Mouse (Mus musculus) heart, postnatal 4 days (tissue): ENCODE data around the gene Ncam1. TPM values are rescaled to one million over a fixed set of nuclear protein-coding genes. Genes with fewer than 3 reads are reported as not detected.

Experiments
- DNase-seq: peaks from one replicate; pipeline ENCODE4 v3.0.0; 2021
- total RNA-seq, 2 experiments: library from RNA; stranded (reverse); gene quantifications; 2 replicates each; pipeline ENCODE4 v1.2.3; 2021

Gene Ncam1
- 10 to 100 TPM; 88.4 to 90.0 TPM for total RNA-seq

DNA sequence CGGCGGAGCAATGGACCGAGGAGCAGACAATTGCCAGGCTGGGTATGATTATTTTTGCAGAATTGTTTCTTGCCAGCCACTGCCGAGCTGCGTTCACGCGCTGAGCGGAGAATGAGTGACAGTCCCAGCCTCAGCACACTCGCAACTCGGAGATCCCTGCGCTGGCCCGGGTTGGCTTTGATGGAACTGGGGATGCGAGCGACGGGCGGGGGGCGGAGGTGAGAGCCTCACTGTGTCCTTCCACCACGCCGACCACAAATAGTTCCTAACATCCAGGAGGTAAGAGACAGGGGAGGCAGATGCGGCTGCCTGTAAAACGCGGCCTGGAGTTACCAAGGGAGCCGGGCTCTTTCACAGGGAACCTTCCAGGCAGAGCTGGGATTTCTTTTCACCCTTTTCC lies at the start of gene Ncam1:
Gene Ncam1 (minus strand): TSS at position 120 of the 400 bp plus-strand sequence.
- peak; percentile 92 for DNase-seq

DNA sequence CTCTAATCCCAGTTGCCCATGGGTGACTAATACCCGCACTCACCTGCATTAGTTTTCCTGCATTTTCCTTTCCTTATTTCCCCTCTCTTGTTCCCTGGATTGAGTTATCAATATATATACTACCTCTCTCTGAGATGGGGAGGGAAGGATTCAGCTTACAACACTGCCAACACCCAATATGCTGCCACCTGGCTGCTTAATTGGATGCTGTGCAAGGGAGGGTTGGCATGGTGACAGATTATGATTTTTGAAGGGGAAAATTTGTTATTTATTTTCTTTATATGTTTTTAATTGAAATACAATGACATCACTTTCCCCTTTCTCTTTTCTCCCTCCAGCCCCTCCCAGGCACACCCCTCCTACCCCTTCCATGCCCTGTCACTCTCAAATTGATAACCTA lies 35.3 kb upstream of the Ncam1 start:
- DNase-seq, result no peak

DNA sequence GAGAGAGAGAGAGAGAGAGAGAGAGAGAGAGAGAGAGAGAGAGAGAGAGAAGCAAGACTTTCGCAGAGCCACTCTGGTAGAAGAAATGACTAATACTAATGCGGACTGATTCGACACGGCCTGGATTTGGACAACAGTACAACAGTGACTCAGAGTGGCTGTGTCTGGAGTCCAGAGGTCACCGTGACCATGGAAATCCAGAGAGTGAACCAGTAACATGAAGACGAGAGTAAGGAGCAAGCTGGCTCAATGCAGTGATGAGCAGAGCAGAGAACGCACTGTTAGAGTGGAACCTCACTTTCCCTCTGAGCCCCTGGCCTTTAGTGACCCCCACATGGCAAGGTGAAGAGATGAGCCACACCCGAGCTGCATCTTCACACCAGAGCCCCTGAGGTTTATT lies 28.9 kb upstream of the Ncam1 start:
- no peak for DNase-seq

DNA sequence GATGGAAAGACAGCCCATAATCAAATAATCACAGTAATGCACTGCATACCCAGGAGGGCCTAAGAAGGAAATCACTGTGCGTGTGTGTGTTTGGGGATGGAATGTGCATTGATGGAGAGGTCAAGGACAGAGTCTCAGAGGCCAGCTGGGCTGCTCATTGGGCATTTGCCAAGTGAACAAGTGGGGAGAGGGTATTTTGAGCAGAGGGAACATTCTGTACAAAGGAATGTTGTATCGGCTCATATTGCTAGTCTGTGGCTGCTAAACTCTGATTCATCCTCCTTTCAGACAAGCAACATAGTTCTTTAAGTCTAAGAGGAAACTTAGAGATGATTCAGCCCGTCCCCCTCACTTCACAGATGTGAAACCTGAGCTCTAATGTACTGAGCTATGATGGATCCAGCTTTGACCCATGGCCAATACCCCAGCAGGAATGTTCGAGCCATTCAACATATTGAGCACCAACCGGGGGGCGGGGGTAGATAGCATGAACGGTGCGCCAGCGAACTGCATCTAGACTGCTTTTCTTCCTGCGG lies 17.5 kb upstream of the Ncam1 start:
- DNase-seq, result peak; percentile 37

DNA sequence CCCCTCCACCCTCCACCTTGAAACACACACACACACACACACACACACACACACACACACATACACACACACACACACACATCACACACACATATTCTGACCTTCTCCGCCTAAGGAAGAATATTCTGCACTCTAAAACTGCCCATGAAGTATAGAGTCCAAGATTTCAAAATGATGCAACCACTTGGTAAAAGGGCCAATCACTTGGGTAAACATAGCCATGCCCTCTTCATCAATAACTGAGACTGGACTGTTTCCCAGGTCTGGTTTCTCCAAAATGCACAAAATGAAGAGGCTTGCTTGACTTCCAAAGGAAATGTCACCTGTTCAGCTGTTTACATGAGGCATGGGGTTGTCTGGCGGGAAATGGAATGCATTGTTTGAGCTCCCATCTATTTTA lies 15.7 kb upstream of the Ncam1 start:
- DNase-seq, result no peak

DNA sequence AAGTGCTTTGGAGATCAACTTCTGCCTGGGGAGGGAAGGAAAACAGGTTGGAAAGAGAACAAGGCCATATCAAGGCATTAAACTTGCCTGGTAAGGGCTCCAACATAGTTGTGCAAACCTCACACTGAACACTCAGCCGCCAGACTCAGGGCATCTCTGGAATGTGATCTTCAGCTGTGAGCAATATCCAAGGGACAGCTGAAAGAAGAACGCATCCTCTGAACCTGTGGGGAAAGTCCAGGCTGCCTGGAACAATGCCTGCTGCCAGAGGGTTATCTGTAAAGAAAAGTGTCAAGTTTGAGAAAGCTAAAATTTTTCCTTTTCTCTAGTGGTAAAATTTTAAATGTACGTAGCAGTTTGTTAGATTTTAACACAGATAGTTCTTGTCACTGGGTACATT lies 4.5 kb upstream of the Ncam1 start:
- no peak for DNase-seq

DNA sequence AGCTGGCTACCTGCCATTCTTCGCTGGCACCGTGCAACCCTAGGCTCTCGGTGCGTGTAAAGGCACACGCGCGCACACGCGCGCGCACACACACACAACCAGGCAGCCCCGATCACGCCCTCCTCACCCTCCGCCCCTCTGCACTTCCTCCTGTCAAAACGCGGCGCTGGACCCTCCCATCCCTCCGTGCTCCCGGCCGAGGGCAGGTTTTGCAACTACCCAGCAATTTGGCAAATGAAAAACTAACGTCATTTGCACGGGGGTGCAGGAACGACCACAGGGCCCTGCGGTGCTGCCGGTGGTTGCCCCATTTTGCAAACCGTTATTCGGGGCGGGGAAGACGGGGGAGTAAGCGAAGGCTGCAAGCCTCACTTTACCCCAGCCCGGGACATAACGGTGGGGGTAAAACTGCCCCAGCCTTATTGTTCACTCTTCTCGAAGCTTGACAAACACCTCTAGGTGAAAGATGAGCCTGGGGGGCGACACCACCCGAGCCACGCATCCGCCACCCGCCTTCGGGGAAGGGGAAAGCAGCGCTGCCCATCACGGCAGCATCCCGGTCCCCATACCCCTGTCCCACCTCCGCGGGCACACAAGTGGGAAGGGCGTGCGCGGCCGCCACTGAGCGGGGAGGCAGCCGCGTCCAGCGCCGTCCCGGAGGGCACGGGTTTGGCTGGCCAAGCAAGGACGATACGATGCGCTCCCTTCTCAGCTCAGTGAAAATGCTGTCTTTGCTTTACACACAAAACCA lies 729 bp downstream of the Ncam1 start:
- DNase-seq, result peak; percentile 70

DNA sequence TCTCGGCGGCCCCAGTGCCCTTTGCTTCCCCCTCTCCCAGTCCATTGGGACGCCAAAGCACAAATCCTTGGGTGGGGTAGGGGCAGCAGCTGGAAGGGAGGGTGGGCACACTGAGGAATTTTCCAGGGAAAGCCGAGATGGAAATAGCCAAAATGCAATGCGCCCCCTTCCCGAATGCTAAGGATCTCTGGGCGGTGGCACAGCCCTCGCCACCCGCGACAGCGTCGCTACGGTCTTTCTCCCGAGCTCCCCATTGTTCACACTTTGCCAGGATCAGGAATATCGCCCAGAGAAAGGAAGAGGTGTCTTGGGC lies 1.3 kb downstream of the Ncam1 start:
- DNase-seq, result no peak

DNA sequence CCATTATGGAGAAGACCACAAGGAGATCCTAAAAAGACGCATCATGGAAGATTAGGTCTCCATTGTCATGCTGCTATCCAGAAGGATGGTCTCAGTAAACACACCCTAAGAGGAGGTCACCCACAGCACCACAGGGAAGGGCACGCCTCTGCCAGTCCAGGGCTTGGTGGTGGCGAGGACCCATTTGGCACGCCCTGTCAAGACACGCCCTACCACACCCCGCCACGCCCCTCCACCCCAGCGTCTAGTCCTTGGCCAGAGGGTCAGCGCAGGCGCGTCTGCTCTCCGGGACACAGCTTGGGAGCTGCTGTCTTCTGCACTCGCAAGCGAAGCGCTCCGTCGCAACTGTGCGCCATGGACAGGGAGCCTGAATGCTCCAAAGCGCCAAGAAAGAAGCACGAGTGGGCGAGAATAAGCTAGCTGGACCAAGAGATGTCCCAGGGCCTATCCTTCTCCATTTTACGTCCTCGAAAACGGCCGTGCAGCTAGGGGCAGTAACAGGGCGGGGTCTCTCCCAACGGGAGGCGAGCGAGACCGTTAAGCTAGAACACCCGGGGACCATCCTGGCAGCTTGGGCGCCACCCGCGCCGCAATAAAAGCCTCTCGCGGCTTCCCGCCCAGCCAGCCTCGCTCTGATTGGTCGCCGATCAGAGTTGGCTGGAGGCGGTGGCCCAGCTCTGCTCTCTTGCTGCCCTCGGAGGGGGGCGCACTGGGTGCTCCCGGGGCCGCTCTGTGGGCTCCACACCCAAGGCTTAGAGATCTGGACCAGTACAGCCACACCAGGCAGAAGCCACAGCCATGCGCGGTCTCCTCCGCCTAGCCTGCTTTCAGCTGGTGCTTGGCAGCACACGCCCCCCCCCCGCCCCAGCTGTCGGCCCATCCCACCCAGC lies 1.9 kb downstream of the Ncam1 start:
- peak; percentile 83 for DNase-seq

DNA sequence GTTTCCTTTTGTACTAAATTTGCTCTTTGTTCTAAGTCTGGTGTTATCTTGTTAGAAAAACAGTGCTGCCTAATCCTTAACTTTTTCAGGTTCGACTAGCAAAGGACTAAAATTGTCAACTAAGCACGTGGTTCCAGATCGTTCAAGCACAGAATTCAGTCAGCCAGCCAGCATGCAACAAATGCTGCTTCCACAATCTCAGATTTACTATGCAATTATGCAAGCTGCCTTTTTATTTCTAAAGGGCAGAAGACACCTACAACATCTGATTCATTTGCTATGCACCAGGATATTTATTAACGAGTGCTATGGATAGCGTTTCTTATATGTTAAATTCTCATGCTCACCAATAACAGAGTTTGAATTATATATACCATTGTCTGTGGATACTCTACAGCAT lies 2.8 kb downstream of the Ncam1 start:
- no peak for DNase-seq

DNA sequence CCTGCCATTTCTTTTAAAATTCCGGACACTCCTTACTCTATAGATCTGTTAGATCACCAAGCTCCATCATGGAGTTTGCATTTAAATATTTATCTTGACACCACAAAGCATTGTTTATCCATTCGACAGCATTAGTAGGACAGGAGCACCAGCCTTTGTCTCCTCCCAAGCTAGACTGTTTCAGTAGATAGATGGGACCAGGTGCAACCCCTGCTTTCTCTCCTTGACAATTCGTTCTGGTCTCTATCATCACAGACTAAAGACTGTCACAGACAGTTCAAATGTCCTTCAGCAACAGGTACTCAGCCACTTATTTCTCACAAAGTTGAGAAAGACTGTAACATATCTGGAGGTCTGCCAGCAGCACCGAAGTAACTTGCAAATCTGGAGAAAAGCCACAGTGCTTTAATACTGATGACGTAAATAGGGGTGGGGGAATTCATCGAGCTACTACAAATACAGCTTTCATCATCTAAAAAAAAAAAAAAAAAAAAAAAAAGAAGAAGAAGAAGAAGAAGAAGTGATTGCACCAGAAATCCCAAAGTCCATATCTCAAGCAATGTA lies 4.7 kb downstream of the Ncam1 start:
- no peak for DNase-seq

DNA sequence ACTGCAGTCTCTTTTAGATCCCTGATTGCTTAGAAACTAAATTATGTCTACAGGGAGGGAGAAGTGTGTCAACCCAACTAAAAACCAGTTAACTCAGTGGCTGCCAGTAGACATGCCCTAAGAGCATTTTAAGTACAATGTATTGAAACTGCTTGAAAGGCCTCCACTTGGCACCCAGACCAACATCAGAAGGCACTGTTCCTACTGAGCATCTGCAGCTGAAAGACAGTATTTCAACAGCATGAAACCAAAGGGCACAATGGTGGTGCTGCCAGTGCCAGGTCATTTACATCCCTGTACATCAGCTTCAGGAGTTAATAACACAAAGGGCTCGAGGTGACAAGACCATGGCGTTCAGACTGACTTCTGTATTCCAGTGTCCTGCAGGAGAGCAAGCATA lies 5.5 kb downstream of the Ncam1 start:
- DNase-seq, result no peak

DNA sequence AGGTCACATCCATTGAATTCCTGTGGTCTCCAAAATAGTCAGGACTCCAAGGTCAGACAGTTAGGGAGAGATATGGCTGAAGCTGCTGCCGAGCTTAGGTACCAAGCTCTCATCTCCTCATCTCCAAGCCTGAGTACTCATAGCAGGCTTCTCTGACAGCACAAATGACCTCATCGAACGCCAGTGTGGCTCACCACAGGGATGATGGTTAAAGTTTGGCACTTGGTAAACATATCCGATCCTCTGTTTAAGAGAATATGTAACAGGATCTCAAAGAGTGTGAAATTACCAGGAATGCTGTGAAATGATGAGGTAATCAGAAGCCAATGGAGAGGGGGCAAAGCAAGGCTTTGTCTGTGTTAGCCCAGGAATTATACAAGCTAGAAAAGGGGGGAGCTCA lies 6.1 kb downstream of the Ncam1 start:
- DNase-seq, result no peak

DNA sequence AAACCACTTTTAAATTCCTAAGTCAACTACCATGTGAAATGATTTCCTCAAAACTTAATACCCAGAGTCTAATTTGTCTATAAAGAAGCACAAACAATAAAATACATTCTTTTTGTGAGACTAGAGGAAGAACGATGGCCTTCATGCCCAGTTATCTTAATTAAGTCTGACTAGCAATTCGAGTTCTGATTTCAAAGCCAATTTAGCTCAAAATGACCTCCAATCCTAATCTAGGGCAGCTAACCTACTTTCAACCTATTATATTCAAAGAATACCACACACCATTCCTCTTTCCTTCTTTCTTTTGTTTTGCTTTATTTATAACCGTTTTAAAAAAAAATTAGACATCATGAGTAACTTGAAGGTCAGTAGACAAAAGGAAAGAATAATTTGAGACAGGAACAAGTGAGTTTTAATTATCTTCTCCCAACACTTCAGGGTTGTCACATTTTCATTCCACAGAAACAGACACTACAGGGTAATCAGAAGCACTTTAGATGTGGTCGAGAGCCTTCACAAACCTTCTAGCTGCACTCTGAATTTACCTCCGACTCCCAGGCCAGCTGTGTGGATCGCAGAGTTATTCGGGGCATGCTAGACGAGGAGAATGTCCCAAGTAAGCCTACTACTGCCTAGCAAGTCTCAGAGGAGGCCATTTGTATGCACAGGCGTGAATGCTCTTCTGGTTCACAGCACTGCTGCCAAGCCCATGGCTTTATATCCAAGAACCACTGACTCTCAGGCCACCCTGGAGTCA lies 17.5 kb downstream of the Ncam1 start:
- DNase-seq, result peak; percentile 23

DNA sequence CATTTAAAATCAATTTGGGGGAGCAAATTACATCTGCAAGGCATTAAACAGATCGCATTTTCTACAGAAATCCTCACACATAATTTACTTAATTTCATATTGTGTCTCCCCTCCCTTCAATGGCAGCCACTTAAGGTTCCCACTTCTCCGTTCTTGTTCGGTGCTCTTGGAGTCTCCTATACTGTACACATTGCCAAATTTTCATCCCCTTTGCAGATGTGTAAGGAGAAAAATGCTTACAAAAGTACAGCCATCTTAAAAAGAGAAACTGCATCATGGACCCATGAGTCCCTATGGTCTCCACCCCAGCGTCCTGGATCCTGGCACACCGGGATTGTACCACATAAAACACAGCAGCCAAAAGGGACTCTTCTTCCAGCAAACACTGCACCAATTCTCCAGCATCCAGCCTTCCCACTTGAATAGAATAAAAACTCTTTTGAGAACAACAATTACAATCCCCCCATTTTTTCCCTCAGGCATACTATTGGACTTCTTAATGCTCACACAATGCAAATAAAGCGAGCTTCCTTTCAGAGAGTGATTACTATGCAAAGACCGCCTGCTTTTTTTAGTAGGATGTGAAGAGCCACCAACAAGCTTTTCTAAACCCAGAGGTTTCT lies 21.6 kb downstream of the Ncam1 start:
- DNase-seq, result no peak

DNA sequence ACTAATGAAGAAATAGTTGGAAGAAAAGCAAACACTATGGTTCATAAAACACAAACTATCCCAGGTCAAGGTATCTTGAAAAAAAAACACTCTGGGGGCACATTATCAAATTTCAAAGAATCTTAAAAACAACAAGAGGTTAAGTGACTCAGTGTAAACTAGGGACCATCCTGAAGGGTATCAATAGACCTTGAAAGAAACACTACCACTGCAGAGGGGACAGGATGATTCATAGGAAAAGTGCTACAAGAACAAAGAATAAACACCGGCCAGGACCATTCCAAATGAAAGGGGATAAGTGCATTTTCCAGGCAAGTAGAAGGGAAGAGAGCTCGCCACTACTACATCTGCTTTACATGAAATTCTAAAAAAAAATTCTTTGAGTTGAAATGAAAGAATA lies 32.1 kb downstream of the Ncam1 start:
- no peak for DNase-seq

DNA sequence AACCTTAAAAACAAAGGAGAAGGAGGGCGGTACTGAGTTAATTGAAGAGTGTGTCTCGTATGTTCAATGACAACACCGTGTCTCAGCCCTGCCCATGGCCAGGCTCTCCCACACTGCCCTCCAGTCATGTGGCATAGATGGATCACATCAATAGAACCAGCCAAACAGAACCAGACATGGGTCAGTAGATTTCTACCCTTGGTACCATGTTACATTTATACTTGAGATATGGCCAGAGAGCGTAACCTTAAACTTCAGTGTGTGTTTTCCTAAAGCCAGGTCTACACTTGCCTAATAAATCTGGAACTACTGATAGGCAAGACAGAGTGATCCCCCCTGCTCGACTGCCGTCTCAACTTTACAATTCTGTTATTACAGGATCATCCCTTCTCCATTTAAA lies 38.2 kb downstream of the Ncam1 start:
- DNase-seq, result no peak

DNA sequence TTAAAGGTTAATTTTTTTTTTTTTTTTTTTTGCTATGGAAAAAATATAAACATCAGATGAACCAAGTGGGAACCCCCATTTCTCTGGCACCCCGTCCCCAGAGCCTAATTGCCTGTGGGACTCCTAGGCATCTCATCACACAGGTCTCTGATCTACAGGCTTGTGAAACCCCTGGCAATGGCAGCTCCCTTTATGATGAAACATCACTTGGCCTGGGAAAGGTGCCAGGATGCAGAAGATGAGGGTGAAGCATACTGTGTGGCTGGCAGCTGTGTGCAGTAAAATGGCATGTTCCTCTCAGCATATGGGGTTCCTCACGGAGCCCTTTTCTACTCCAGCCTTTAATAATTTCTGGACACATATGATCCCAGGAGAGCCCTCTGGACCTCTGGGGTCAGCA lies 40.3 kb downstream of the Ncam1 start:
- DNase-seq, result peak; percentile 46

DNA sequence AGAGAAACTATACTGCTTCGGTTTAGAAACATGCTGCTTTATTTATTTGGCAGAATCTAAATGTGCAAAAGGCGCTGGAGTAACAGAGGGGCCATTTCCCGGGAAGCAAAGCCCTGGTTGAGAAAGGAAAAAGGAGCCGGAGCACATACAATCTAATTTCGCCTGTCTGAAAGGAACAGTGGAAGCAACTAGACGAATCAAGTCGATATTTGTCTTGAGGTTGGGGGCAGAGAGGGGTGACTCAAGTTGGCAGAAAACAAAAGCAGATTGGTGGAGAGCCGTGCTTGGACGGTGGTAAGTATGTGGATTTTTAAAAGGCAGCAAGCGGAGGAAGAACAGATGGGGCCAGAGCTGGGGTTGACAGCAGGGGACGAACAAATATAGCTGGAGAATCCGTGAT lies 40.7 kb downstream of the Ncam1 start:
- no peak for DNase-seq

DNA sequence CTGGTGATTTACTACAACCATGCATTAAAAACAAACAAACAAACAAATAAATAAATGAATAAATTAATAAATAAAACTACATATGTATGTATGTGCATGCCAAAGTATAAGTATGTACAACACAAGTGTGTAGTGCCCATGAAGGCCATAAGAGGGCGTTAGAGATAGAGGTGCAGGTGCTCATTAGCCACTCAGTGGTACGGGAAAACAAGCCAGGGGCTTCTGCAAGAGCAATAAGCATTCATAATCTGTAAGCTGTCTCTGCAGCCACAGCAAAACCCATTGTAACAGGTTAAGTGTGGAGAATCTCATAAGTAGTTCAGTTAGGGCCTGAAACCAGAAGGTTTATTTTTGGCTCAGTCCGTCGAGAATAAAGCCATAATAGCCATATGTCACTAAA lies 41.1 kb downstream of the Ncam1 start:
- no peak for DNase-seq

DNA sequence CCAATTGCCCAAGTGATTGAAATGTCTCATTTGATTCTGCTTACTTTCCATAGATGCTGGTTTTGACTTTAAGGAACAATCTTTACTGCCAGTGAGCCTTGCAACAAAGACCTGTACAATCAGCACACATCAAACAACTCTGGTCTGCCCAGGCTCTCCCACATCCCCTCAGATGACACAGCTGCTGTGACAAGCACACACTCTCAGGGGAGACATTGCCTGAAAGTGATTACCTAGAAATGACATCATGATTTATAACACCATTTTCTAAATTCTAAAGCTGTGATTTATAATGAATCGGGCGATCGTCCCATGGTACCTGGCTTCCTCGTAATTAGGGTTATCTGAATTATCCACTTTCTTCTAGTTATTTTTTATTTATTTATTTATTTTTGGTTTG lies 42.0 kb downstream of the Ncam1 start:
- DNase-seq, result no peak

DNA sequence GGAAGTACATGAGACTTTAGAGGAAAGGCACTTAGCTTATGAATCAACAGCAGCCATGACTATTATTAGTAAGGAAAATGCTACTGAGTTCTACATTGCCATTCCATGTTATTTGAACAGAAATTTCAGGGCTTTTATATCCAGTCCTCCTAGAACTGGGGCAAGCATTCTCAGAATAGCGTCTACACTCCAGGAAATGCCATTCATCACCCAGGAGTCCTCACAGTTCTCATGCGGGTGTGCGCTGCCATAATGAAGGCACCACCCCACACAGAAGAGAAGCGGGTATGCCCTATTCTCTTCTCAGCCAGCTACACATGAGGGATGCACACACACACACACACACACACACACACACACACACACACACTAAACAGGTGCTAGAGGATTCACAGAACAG lies 43.5 kb downstream of the Ncam1 start:
- no peak for DNase-seq
